Mouse (Mus musculus) intestine, postnatal 0 days (tissue): ENCODE measurements around the gene Bag3. TPM values are rescaled to one million over a fixed set of nuclear protein-coding genes. Genes with fewer than 3 reads are reported as not detected.

Source experiments
- ATAC-seq: fragments of 200-750 bp; cut with Nextera tagmentation; 2 replicates; pipeline ENCODE4 v1.8.0; 2017; ENCODE audit warnings: mild to moderate bottlenecking, moderate TSS enrichment, moderate library complexity
- H3K27ac ChIP-seq: fragments of 300-500 bp; sonication (generic); 2 replicates; pipeline ENCODE4 v1.5.1; 2014; ENCODE audit warnings: mild to moderate bottlenecking, low read depth, low read length, moderate library complexity
- H3K27me3 ChIP-seq: fragments of 300-500 bp; sonication (generic); replicated peaks from 2 replicates; pipeline ENCODE4 v1.6.1; 2014; ENCODE audit warnings: low read length, mixed read lengths; ENCODE audit not compliant: control insufficient read depth, insufficient read depth
- H3K36me3 ChIP-seq: fragments of 300-500 bp; sonication (generic); 2 replicates; pipeline ENCODE4 v1.6.1; 2014; ENCODE audit warnings: mild to moderate bottlenecking, moderate library complexity; ENCODE audit not compliant: control insufficient read depth, insufficient read depth
- H3K4me1 ChIP-seq: fragments of 300-500 bp; sonication (generic); replicated peaks from 2 replicates; pipeline ENCODE4 v1.6.1; 2014; ENCODE audit warnings: antibody characterized with exemption, low read length, mixed read lengths; ENCODE audit not compliant: control insufficient read depth, insufficient read depth
- H3K4me2 ChIP-seq: fragments of 300-500 bp; sonication (generic); replicated peaks from 2 replicates; pipeline ENCODE4 v1.6.1; 2014; ENCODE audit warnings: low read depth, mild to moderate bottlenecking, moderate library complexity
- H3K4me3 ChIP-seq: fragments of 300-500 bp; sonication (generic); 2 replicates; pipeline ENCODE4 v1.5.1; 2014; ENCODE audit warnings: low read depth, low read length
- H3K9ac ChIP-seq: fragments of 300-500 bp; sonication (generic); 2 replicates; pipeline ENCODE4 v1.6.1; 2014; ENCODE audit warnings: mild to moderate bottlenecking, low read depth, low read length
- H3K9me3 ChIP-seq: fragments of 300-500 bp; sonication (generic); 2 replicates; pipeline ENCODE4 v1.6.1; 2016; ENCODE audit warnings: mixed run types; ENCODE audit not compliant: control insufficient read depth
- CTCF ChIP-seq: sonication (generic); IDR thresholded peaks from 2 replicates; pipeline ENCODE4 v1.5.1; 2016; ENCODE audit warnings: low read depth, mild to moderate bottlenecking, control low read depth, antibody characterized with exemption, moderate library complexity
- WGBS: fragments of 180-500 bp; shearing (Covaris S2); extraction: QIAGEN DNeasy Blood & Tissue Kit; methylation state at CpG from one replicate; pipeline ENCODE4 v1.1.7; 2014; 5-methylcytosine and 5-hydroxymethylcytosine counted together
- polyA plus RNA-seq: library from polyadenylated mRNA; unstranded; fragments of >200 nt; fragmentation: Nextera tagmentation; extraction: Ambion mirVana; gene quantifications from 2 replicates; pipeline ENCODE4 v1.2.1, GENCODE M21; 2015

Bag3 gene
- polyA plus RNA-seq, 1 experiment from 2014 or later, result 7.5 TPM

GRCm38 (mm10) chr7:128543961-128544360 is 20.5 kb downstream of the Bag3 start:
- no peaks in the 10 kb centered on the region for H3K9me3 ChIP-seq
- H3K4me2 ChIP-seq, result no peak overlapping the region
- no peak overlapping the region for H3K9ac ChIP-seq
- H3K4me3 ChIP-seq, result no peak overlapping the region
- WGBS, result 94% methylated on average over 3 of the region's 3 CpGs
- ATAC-seq, result no peak
- peaks cover 12% of the 10 kb centered on the region for H3K36me3 ChIP-seq
- H3K4me1 ChIP-seq, result no peaks in the 10 kb centered on the region
- H3K27me3 ChIP-seq, result 0 out of 2 replicates have a peak, but pooled peaks cover 3% of the 10 kb centered on the region
- TF ChIP-seq CTCF, result no peak
- no peak overlapping the region for H3K27ac ChIP-seq

- 92% methylated on average over 7 of the region's 7 CpGs for WGBS
- Histone ChIP-seq H3K9ac (no peak overlapping the region), H3K27ac (no peak overlapping the region), H3K4me1 (no peaks in the 10 kb centered on the region), H3K4me2 (no peak overlapping the region), H3K4me3 (no peak overlapping the region), H3K27me3 (0 out of 2 replicates have a peak, but pooled peaks cover 3% of the 10 kb centered on the region), H3K9me3 (no peaks in the 10 kb centered on the region), H3K36me3 (peaks cover 12% of the 10 kb centered on the region)
- no peak for TF ChIP-seq CTCF
- ATAC-seq, result no peak
Measured at GRCm38 (mm10) chr7:128544566-128545262, 21.3 kb downstream of the Bag3 start.

- Histone ChIP-seq H3K27ac (no peak overlapping the region), H3K9me3 (no peaks in the 10 kb centered on the region), H3K4me2 (no peak overlapping the region), H3K4me3 (no peak overlapping the region), H3K27me3 (no peaks in the 10 kb centered on the region), H3K36me3 (peaks cover 12% of the 10 kb centered on the region), H3K4me1 (no peaks in the 10 kb centered on the region), H3K9ac (no peak overlapping the region)
- no peak for TF ChIP-seq CTCF
- 96% methylated on average over 8 of the region's 8 CpGs for WGBS
- ATAC-seq, result no peak
Measured at GRCm38 (mm10) chr7:128546031-128546430, 22.6 kb downstream of the Bag3 start.

GRCm38 (mm10) chr7:128549137-128549536 is 25.7 kb downstream of the Bag3 start:
- Histone ChIP-seq H3K4me3 (no peak overlapping the region), H3K9ac (no peak overlapping the region), H3K36me3 (peaks cover 6% of the 10 kb centered on the region), H3K4me2 (no peak overlapping the region), H3K27ac (no peak overlapping the region), H3K4me1 (no peaks in the 10 kb centered on the region), H3K27me3 (no peaks in the 10 kb centered on the region), H3K9me3 (no peaks in the 10 kb centered on the region)
- ATAC-seq, result no peak
- 33% methylated on average over 4 of the region's 4 CpGs for whole genome bisulfite sequencing
- TF ChIP-seq CTCF, result no peak

GRCm38 (mm10) chr7:128550328-128551086 is 27.1 kb downstream of the Bag3 start:
- no peak overlapping the region for H3K9ac ChIP-seq
- H3K27ac ChIP-seq, result no peak overlapping the region
- TF ChIP-seq CTCF, result no peak
- peaks cover 4% of the 10 kb centered on the region for H3K36me3 ChIP-seq
- H3K9me3 ChIP-seq, result no peaks in the 10 kb centered on the region
- H3K27me3 ChIP-seq, result no peaks in the 10 kb centered on the region
- H3K4me3 ChIP-seq, result no peak overlapping the region
- no peak overlapping the region for H3K4me2 ChIP-seq
- 28% methylated on average over 1 of the region's 1 CpGs for WGBS
- H3K4me1 ChIP-seq, result no peaks in the 10 kb centered on the region
- ATAC-seq, result no peak

DNA sequence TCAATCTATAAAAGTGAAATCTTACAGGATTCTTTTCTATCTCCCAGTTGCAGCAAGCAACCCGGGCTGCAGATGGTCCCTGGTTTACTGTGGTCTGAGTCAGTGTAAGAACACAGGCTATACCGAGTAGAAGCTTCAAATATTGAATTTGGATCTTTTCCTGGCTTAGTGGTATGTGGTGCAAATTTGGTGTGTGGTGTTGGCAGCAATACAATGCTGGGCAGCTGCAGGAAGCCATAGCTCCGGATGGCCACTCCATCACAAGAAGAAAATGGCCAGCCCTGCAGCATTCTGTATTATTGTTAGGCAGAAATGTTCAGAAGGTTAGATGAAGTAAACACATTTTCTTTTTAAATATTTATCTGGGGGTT is 27.7 kb downstream of the Bag3 start:
- TF ChIP-seq CTCF, result no peak
- ATAC-seq, result no peak
- no peaks in the 10 kb centered on the region; the same call in none of the 2 replicates for H3K36me3 ChIP-seq
- no peaks in the 10 kb centered on the region for H3K4me1 ChIP-seq
- H3K4me3 ChIP-seq, result no peak overlapping the region
- no peaks in the 10 kb centered on the region for H3K9me3 ChIP-seq
- no peak overlapping the region for H3K9ac ChIP-seq
- H3K27ac ChIP-seq, result no peak overlapping the region
- H3K4me2 ChIP-seq, result no peak overlapping the region
- WGBS, result 54% methylated on average over 3 of the region's 3 CpGs
- no peaks in the 10 kb centered on the region for H3K27me3 ChIP-seq
